Mouse (Mus musculus): ENCODE data around the gene Chrnb2. TPM values are rescaled to one million over a fixed set of nuclear protein-coding genes. Genes with fewer than 3 reads are reported as not detected.
A peak's percentile ranks its signal among the peaks of the same experiment; 100 is the strongest.

The Chrnb2 gene
- total RNA-seq, 2 experiments from 2014 or later = 0.11 to 0.13 TPM

DNA sequence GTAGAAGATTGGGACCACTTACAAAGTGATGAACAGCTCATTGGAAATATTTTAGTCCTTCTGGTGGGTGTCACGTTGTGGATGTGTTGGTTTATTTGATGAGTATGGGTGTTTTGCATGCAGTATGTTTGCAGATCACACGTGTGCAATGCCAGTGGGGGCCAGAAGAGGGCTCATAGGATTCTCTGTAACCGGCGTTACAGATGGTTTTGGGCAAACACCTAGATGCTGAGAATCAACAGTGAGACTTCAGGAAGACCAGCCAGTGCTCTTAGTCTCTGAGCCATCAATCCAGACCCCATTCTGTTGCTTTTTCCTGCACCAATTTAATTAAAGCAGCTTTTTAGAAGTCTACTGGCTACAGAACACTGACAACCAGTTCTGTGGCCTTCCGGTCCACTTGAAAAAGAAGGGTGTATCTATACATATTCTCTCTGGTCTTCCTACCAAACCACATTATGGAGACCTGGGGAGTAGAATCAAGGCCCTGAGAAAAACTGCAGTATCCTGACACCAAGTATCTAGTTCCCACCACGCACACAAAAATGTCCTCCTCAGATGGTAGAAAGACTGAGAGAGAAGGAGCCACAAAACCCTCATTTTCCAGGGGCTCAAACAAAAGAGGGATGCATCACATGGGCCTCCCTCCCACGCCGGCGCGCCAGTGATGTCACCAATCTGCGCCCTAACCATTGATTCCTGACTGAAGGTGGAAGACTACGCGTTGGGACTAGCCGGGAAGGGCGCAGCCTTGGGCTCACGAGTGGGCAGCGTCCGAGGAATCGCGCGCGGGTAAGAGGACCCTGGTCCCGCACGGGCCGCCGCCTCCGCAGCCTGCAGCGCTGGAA is 49.8 kb downstream of the Chrnb2 start, which contains the start of gene Adar:
Adar (plus strand) TSS at position 664 of the 848 bp plus-strand sequence.
- DNase-seq = peak; percentile 28

DNA sequence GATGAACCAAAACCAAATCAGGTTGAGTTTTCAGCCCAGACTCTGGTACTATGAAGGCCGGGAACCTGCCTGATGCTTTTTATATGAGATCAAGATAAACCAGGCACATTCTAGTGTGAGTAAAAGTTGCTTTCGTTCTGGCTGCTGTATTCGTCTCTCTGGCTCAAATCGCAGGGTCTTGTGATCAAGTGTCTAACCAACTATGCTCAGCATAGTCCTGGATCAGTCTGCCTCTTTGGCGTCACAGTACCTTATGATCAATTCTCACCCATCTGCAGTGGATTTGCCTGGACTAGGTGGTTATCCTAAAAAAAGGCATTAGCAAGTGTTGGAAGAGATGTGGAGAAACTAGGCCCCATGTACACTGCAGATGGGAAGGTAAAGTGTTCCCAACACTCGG is 60.4 kb downstream of the Chrnb2 start:
- DNase-seq = no peak

DNA sequence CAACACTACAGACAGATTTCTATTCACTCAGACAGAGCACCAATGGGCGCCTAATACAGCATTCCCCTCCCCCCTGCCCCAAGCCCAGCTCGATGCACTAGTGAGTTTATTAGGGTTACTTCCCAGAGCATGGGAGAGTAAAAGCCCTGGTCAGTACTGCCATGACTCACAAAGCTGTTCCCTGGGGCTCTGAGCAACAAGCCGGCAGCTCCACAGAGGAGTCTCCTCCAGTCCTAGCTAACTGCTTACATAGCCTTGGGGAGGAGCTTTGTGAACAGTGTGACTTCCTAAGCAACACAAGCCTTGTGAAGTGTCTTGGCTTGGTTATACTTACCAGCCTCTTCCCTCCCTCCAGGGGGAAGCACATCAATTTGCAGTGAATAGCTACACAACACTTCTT is 60.8 kb downstream of the Chrnb2 start:
- DNase-seq = no peak

DNA sequence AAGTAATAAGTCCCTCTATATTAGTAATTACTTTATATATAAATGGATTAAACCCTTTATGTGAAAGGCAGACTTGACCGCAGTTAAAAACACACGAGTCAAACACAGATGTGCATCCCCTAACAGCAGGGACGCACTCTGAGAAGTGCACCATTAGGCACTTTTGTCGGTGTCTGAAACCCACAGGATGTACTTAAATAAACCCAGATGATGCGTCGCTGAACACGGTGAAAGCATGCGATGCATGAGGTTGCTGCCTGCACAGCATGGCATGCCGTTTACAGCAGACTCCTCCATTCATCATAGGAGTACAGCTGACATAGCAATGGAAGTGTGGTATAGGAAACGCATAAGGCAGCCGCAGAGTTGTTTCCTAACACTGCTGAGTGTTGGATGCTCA is 64.0 kb downstream of the Chrnb2 start:
- DNase-seq = no peak

DNA sequence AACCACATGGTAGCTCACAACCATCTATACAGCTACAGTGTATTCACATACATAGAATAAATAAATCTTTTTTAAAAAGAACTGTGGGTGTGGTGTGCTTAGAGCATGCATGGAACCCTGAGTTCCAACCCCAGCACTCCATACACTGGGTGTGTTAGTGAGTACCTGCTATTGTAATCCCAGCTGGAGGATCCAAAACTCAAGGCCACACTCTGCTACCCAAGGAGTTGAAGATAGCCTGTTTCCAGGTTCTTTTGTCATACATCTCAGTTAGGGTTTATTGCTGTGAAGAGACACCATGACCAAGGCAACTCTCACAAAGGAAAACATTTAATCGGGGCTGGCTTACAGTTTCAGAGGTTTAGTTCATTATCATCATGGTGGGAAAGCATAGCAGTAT is 65.5 kb downstream of the Chrnb2 start:
- DNase-seq = no peak

Other genes with a start within 250 kb of the Chrnb2 start
- 1 to 10 TPM; 2.5 to 5.8 TPM for gene Kcnn3, start 244.5 kb downstream of the Chrnb2 start, total RNA-seq (2021)
- gene Adar, start 49.6 kb downstream of the Chrnb2 start, total RNA-seq (2021) = 1 to 10 TPM; 2.5 to 3.2 TPM
- 10 to 100 TPM; 11.8 to 14.9 TPM for gene Ube2q1, start 9.0 kb upstream of the Chrnb2 start, total RNA-seq (2021)
- 1 to 10 TPM; 4.2 to 5.0 TPM for gene She, start 66.7 kb upstream of the Chrnb2 start, total RNA-seq (2021)
- gene Il6ra, start 148.6 kb upstream of the Chrnb2 start, total RNA-seq (2021) = 1 to 10 TPM; 3.1 to 4.2 TPM
- 10 to 100 TPM; 14.1 to 15.1 TPM for gene Atp8b2, start 198.9 kb upstream of the Chrnb2 start, total RNA-seq (2021)
- gene Hax1, start 234.1 kb upstream of the Chrnb2 start, total RNA-seq (2021) = 10 to 100 TPM; 44.7 to 54.8 TPM

Measured in gastrocnemius, postnatal 25 days (tissue).